Mouse (Mus musculus): ENCODE data around the gene Rbm18.

Gene Rbm18

DNA sequence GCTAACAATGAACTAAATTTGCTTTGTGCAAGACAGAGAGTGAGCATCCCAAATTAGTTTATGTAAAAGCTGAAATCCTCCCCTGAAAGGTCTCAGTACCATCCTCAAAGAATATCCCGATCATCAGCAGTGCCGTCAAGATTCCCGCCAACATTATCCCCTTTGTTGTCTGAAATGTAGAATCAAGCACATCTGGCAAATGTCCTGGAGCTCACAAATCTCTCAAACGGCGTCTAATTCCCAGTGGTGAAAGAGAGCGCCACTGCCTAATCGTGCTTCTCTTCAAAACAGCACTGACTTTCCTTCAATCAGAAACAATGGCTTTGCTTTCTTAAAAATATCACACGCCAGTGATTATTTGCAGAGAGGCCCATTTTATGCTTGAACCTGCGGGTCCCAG lies 69.4 kb downstream of the Rbm18 start:
- no peak for DNase-seq
